Mouse (Mus musculus) testis, adult 2 months (tissue): ENCODE results near the gene Tma7. TPM values are rescaled to one million over a fixed set of nuclear protein-coding genes. Genes with fewer than 3 reads are reported as not detected.

ENCODE experiments used
- H3K27ac ChIP-seq: fragments of 200-500 bp; 2 replicates; pipeline ENCODE4 v1.5.1; 2012; ENCODE audit warnings: low read depth, low read length; ENCODE audit not compliant: control insufficient read depth, insufficient read depth
- H3K27me3 ChIP-seq: fragments of 200-500 bp; 2 replicates; pipeline ENCODE4 v1.6.1; 2012; ENCODE audit warnings: mild to moderate bottlenecking, low read length, moderate library complexity; ENCODE audit not compliant: control insufficient read depth, insufficient read depth
- H3K36me3 ChIP-seq: fragments of 200-500 bp; 2 replicates; pipeline ENCODE4 v1.6.1; 2012; ENCODE audit warnings: mild to moderate bottlenecking, low read length; ENCODE audit not compliant: control insufficient read depth, insufficient read depth
- H3K4me1 ChIP-seq: fragments of 200-500 bp; 2 replicates; pipeline ENCODE4 v1.6.1; 2012; ENCODE audit warnings: low read length; ENCODE audit not compliant: control insufficient read depth, insufficient read depth
- H3K4me3 ChIP-seq: fragments of 200-500 bp; 2 replicates; pipeline ENCODE4 v1.5.1; 2012; ENCODE audit warnings: low read depth, mild to moderate bottlenecking, low read length, moderate library complexity, mixed read lengths; ENCODE audit not compliant: control insufficient read depth
- CTCF ChIP-seq: fragments of 200-500 bp; IDR thresholded peaks from 2 replicates; pipeline ENCODE4 v1.5.1; 2012; ENCODE audit warnings: low read depth, mild to moderate bottlenecking, inconsistent platforms, low read length, moderate library complexity; ENCODE audit not compliant: control insufficient read depth, insufficient read depth, insufficient replicate concordance
- POLR2A ChIP-seq: fragments of 200-500 bp; IDR thresholded peaks from 2 replicates; pipeline ENCODE4 v1.6.1; 2012; ENCODE audit warnings: low read depth, mild to moderate bottlenecking, inconsistent platforms, low read length, moderate library complexity; ENCODE audit not compliant: control insufficient read depth
- polyA plus RNA-seq: library from polyadenylated mRNA; depleted of rRNA; stranded (reverse); fragments of >200 nt; gene quantifications from 2 replicates; pipeline ENCODE4 v1.2.3, GENCODE M21; 2012

Tma7 gene
- polyA plus RNA-seq, 1 experiment, result 120 TPM

- Histone ChIP-seq H3K36me3 (no peaks in the 10 kb centered on the region), H3K4me1 (peaks cover 12% of the 10 kb centered on the region), H3K27me3 (no peaks in the 10 kb centered on the region; the same call in 1 of the 2 replicates), H3K27ac (no peak overlapping the region), H3K4me3 (no peak overlapping the region)
- TF ChIP-seq CTCF, result no peak
- no peak for TF ChIP-seq POLR2A
These were observed 42.7 kb downstream of the Tma7 start for GRCm38 (mm10) chr9:109039681-109040080.

GRCm38 (mm10) chr9:109038901-109039364 lies 43.5 kb downstream of the Tma7 start:
- no peaks in the 10 kb centered on the region; the same call in 1 of the 2 replicates for H3K27me3 ChIP-seq
- H3K4me3 ChIP-seq, result peak overlapping the region; percentile 84
- no peak for TF ChIP-seq CTCF
- TF ChIP-seq POLR2A, result no peak
- peak overlapping the region; percentile 77 for H3K27ac ChIP-seq
- peaks cover 12% of the 10 kb centered on the region for H3K4me1 ChIP-seq
- H3K36me3 ChIP-seq, result no peaks in the 10 kb centered on the region

DNA sequence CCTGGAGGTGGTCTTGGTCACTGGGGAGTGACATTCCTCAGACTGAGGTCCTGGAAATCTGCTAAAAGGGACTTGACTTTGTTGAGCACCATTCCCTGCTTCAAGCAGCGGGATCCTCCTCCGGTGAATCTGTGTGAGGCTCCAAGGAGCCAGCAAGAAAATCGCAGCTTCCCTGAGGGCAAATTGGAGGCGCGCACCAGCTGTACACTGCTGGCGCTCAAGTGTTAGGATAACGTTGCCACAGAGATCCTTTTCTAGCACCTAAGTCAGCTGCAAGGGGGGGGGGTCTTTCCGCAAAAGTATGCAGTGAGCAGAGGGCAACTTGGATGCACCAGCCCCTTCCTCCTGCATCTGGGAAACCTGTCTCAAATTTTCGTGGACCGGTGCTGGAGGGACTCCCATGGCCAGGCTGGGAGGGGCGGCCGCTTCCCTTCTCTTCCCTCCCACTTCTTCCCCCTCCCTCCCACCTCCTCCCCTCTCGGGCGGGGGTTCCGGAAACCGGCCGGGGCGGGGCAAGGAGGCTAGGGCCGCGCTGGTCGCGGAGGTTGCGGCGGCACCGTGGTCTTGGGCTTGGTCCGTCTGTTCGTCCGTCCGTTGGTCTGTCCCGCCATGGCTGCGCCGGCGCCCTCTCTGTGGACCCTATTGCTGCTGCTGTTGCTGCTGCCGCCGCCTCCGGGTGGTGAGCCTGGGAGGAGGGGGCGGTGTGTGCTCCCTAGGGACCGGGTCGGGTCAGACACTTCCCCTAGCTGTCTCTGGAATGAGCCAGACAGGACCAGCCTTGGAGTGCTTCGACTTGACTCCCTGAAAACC lies 44.1 kb downstream of the Tma7 start, which contains the start of gene Shisa5:
Gene Shisa5 (plus strand): TSS at position 480 of the 810 bp plus-strand sequence.
- H3K27me3 ChIP-seq, result no peaks in the 10 kb centered on the region; the same call in 1 of the 2 replicates
- peak within 1 kb of the TSS; percentile 77 for H3K27ac ChIP-seq
- H3K4me3 ChIP-seq, result peak within 1 kb of the TSS; percentile 84
- TF ChIP-seq POLR2A (0 out of 2 replicates have a peak, but pooled peaks have one; percentile 38), CTCF (no peak)
- H3K36me3 ChIP-seq, result no peaks in the 10 kb centered on the region
- H3K4me1 ChIP-seq, result peaks cover 12% of the 10 kb centered on the region

DNA sequence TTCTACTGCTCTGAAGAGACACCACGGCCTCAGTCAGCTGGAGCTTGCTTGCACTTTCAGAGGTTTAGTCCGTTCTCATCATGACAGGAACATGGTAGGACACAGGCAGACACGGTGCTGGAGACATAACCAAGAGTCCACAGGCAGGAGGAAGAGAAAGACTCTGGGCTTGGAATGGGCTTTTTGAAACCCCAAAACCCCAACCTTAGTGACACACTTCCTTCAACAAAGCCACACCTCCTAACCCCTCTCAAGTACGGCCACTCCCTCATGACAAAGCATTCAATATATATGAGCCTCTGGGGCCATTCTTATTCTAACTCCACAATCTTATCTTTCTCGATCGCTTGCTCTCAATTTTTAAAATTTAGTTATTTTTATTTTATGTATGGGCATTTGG lies 50.0 kb downstream of the Tma7 start:
- no peaks in the 10 kb centered on the region for H3K36me3 ChIP-seq
- no peak overlapping the region for H3K4me3 ChIP-seq
- H3K27ac ChIP-seq, result no peak overlapping the region
- TF ChIP-seq POLR2A (no peak), CTCF (no peak)
- no peaks in the 10 kb centered on the region for H3K4me1 ChIP-seq
- no peaks in the 10 kb centered on the region for H3K27me3 ChIP-seq

DNA sequence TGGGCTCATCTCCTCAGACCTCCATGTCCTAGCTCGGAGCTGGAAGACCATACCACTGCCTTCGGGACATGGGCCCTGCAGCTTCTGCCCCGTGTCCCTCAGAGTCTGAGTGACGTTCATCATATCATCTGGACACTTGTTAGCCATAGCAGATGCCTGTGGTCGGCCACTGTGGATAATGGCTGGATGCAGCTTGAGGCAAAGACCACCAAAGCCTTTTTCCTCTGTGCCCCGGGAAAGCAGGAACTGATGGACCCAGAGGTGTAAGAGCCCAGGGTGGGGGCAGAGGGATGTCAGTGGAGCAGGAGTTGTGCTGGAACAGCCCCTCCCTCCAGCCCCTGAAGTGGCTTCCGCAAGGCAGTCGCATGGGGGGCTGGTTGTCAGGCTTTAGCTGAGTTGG lies 50.7 kb downstream of the Tma7 start:
- Histone ChIP-seq H3K36me3 (no peaks in the 10 kb centered on the region), H3K4me1 (no peaks in the 10 kb centered on the region), H3K4me3 (no peak overlapping the region), H3K27ac (no peak overlapping the region), H3K27me3 (no peaks in the 10 kb centered on the region)
- TF ChIP-seq CTCF (no peak), POLR2A (no peak)

DNA sequence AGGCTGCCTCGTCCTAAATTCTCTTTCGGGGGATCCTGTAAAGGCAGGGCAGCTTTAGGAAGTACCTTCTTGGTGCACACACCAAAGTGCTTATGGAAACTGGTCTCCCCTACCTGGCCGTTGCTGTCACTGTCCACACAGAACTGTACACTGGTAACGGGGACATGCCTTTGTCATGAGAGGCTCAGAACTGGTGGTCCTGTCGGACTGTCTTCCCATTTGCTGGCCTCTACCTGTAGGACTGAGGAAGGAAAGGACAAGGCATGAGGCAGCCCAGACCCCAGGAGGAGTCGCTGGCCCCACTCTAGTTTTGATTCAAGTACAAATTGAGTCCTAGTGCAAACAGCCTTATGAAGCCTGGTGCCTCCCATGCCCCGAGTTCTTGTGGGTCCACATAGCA lies 51.4 kb downstream of the Tma7 start:
- no peaks in the 10 kb centered on the region for H3K36me3 ChIP-seq
- H3K4me3 ChIP-seq, result no peak overlapping the region
- no peaks in the 10 kb centered on the region for H3K27me3 ChIP-seq
- no peaks in the 10 kb centered on the region for H3K4me1 ChIP-seq
- TF ChIP-seq POLR2A (no peak), CTCF (no peak)
- no peak overlapping the region for H3K27ac ChIP-seq

GRCm38 (mm10) chr9:109030312-109030711 lies 52.1 kb downstream of the Tma7 start:
- Histone ChIP-seq H3K27me3 (no peaks in the 10 kb centered on the region), H3K36me3 (no peaks in the 10 kb centered on the region), H3K4me3 (no peak overlapping the region), H3K4me1 (no peaks in the 10 kb centered on the region), H3K27ac (no peak overlapping the region)
- TF ChIP-seq CTCF, result no peak
- no peak for TF ChIP-seq POLR2A

DNA sequence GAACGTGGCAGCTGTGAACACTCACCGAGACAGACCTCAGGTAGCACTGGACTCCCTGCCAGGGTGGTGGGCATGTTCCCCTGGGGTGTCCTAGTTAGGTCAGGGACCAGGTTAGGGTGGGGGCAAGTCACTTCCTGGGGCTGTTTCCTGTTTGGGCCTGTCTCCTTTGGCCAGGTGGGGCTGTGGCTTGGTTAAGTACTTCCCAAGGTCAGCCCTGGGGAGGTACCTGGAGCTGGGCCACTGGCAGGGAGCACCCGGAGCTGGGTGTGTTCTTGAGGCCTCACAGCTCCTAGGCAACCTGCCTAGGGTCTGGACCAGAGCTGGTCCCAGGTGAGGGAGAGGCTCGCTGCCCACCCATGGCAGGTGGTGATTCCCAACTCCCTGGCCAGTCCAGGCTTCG lies 53.5 kb downstream of the Tma7 start:
- no peak overlapping the region for H3K4me3 ChIP-seq
- TF ChIP-seq POLR2A (no peak), CTCF (no peak)
- H3K36me3 ChIP-seq, result no peaks in the 10 kb centered on the region
- no peak overlapping the region for H3K27ac ChIP-seq
- H3K4me1 ChIP-seq, result no peaks in the 10 kb centered on the region
- no peaks in the 10 kb centered on the region for H3K27me3 ChIP-seq
